Mouse (Mus musculus) liver, embryonic 16.5 days (tissue): ENCODE data around the gene Tex101. TPM values are rescaled to one million over a fixed set of nuclear protein-coding genes. Genes with fewer than 3 reads are reported as not detected.

Source experiments
- ATAC-seq: fragments of 200-750 bp; cut with Nextera tagmentation; 2 replicates; pipeline ENCODE4 v1.8.0; 2017; ENCODE audit warnings: low read depth, mild to moderate bottlenecking, moderate number of reproducible peaks, moderate library complexity
- H3K27ac ChIP-seq: fragments of 300-500 bp; sonication (generic); 2 replicates; pipeline ENCODE4 v1.5.1; 2014; ENCODE audit warnings: mild to moderate bottlenecking, low read length
- H3K27me3 ChIP-seq: fragments of 300-500 bp; sonication (generic); 2 replicates; pipeline ENCODE4 v1.6.1; 2014; ENCODE audit warnings: low read depth, low read length, mixed read lengths; ENCODE audit not compliant: control insufficient read depth, insufficient read depth
- H3K36me3 ChIP-seq: fragments of 300-500 bp; sonication (generic); 2 replicates; pipeline ENCODE4 v1.6.1; 2014; ENCODE audit warnings: mild to moderate bottlenecking; ENCODE audit not compliant: control insufficient read depth, insufficient read depth
- H3K4me1 ChIP-seq: fragments of 300-500 bp; sonication (generic); 2 replicates; pipeline ENCODE4 v1.6.1; 2014; ENCODE audit warnings: low read depth, low read length, mixed read lengths; ENCODE audit not compliant: control insufficient read depth
- H3K4me2 ChIP-seq: fragments of 300-500 bp; sonication (generic); 2 replicates; pipeline ENCODE4 v1.6.1; 2014; ENCODE audit warnings: low read depth, low read length, mixed read lengths
- H3K4me3 ChIP-seq: fragments of 300-500 bp; sonication (generic); 2 replicates; pipeline ENCODE4 v1.5.1; 2014; ENCODE audit warnings: low read depth, mild to moderate bottlenecking, low read length
- H3K9ac ChIP-seq: fragments of 300-500 bp; sonication (generic); 2 replicates; pipeline ENCODE4 v1.6.1; 2014; ENCODE audit warnings: low read depth, low read length
- H3K9me3 ChIP-seq: fragments of 300-500 bp; sonication (generic); replicated peaks from 2 replicates; pipeline ENCODE4 v1.6.1; 2016; ENCODE audit warnings: low read length; ENCODE audit not compliant: control insufficient read depth
- WGBS: fragments of 180-500 bp; shearing (Covaris S2); extraction: QIAGEN DNeasy Blood & Tissue Kit; methylation state at CpG from one replicate; pipeline ENCODE4 v1.1.7; 2014; ENCODE audit not compliant: insufficient replicate concordance; 5-methylcytosine and 5-hydroxymethylcytosine counted together
- polyA plus RNA-seq: library from polyadenylated mRNA; unstranded; fragments of >200 nt; fragmentation: Nextera tagmentation; extraction: Ambion mirVana; gene quantifications from 2 replicates; pipeline ENCODE4 v1.2.1, GENCODE M21; 2015

Tex101 gene
- polyA plus RNA-seq, 1 experiment from 2014 or later = not detected

- no peak for ATAC-seq
- no peak overlapping the region for H3K4me3 ChIP-seq
- no peak overlapping the region for H3K4me2 ChIP-seq
- no peaks in the 10 kb centered on the region for H3K27me3 ChIP-seq
- H3K27ac ChIP-seq = no peak overlapping the region
- H3K9ac ChIP-seq = no peak overlapping the region
- 63% methylated on average over 9 of the region's 9 CpGs for WGBS
- no peaks in the 10 kb centered on the region for H3K9me3 ChIP-seq
- no peaks in the 10 kb centered on the region for H3K4me1 ChIP-seq
- no peaks in the 10 kb centered on the region for H3K36me3 ChIP-seq
Observed at GRCm38 (mm10) chr7:24664959-24665358, 11.5 kb downstream of the Tex101 start.

- H3K27ac ChIP-seq = no peak overlapping the region
- ATAC-seq = no peak
- 30% methylated on average over 8 of the region's 8 CpGs for WGBS
- H3K27me3 ChIP-seq = no peaks in the 10 kb centered on the region
- H3K4me1 ChIP-seq = no peaks in the 10 kb centered on the region
- H3K9ac ChIP-seq = no peak overlapping the region
- no peaks in the 10 kb centered on the region for H3K9me3 ChIP-seq
- no peaks in the 10 kb centered on the region for H3K36me3 ChIP-seq
- H3K4me3 ChIP-seq = no peak overlapping the region
- no peak overlapping the region for H3K4me2 ChIP-seq
Observed at GRCm38 (mm10) chr7:24664301-24664700, 12.2 kb downstream of the Tex101 start.

GRCm38 (mm10) chr7:24662575-24662974 is 13.9 kb downstream of the Tex101 start:
- H3K9me3 ChIP-seq = no peaks in the 10 kb centered on the region
- H3K9ac ChIP-seq = no peak overlapping the region
- no peak overlapping the region for H3K4me2 ChIP-seq
- 0 out of 2 replicates have a peak, but pooled peaks have one; percentile 16 for ATAC-seq
- H3K27me3 ChIP-seq = no peaks in the 10 kb centered on the region
- H3K27ac ChIP-seq = no peak overlapping the region
- H3K4me1 ChIP-seq = no peaks in the 10 kb centered on the region
- 3% methylated on average over 8 of the region's 8 CpGs for WGBS
- H3K36me3 ChIP-seq = no peaks in the 10 kb centered on the region
- no peak overlapping the region for H3K4me3 ChIP-seq

DNA sequence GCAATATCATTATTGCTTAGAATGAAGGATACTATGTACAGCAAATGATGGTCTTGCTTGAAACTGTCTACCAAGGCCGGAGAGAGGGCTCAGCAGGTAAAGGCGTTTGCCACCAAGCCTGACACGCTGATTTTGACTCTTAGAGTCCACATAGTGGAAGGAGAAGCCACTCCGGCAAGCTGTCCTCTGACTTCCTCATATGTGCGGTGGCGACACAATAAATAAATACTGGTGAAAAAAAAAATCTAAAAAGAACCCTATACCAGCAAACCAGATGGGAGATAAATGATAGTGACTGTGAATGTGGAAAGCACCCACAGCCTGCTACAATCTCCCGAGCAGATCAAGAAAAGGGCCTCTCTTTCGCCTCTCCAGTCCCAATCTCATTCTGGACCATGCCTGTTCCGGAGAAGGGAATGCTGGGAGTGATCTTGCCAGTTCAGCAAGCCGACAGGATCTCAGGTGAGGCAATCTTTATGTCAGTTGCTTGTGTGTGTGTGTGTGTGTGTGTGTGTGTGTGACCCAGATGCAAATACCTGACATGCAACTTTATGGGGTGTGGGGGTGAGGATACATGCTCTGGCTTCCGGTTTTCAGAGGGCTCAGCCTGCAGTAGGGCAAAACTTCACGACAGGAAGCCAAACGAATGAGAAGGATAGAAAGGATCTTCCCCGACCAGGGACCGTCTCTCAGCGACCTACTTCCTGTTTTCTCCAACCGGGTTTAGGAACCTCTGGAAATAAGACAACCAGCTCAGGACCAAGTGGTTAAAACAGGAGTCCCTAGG is 15.2 kb downstream of the Tex101 start:
- 0 out of 2 replicates have a peak overlapping the region, but pooled peaks have one; percentile 7 for H3K4me2 ChIP-seq
- 22% methylated on average over 17 of the region's 17 CpGs for WGBS
- no peaks in the 10 kb centered on the region for H3K4me1 ChIP-seq

DNA sequence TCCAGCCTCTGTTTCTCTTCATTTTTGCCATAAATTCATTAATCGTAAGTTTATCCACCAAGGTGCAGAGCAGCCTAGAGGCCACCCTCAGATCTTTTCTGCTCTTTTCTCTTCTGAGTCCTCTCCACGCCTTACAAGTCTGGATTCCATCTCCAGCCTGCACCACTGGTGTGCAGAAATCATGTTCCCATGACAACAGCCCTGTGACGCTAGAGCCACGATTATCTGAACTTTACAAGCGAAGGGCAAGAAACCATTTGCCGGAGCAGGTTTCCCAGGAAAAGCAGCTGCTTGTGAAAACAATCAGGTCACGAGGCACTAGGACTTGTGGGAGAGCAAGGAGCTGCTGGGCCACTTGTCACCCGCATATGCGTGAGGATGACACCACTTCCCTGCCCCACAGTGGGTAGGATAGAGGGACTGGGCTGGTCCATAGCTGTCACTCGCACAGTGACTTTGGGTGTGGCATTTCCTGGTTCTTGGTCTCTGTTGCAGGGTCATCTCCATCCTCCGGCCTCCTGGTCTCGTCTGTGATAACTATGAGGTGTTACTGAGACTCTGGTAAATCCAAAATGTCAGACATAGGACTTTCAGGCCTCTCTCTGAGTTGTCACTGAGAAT is 16.6 kb downstream of the Tex101 start:
- Histone ChIP-seq H3K27ac (no peak overlapping the region), H3K9me3 (no peaks in the 10 kb centered on the region), H3K4me3 (no peak overlapping the region), H3K4me2 (no peak overlapping the region), H3K27me3 (no peaks in the 10 kb centered on the region), H3K36me3 (no peaks in the 10 kb centered on the region), H3K9ac (no peak overlapping the region), H3K4me1 (no peaks in the 10 kb centered on the region)
- ATAC-seq = no peak
- 63% methylated on average over 12 of the region's 12 CpGs for WGBS

More for the DNA sequence above, 15.2 kb downstream of the Tex101 start:
- H3K9ac ChIP-seq = no peak overlapping the region
- no peak for ATAC-seq
- no peaks in the 10 kb centered on the region for H3K9me3 ChIP-seq
- no peak overlapping the region for H3K27ac ChIP-seq
- H3K4me3 ChIP-seq = no peak overlapping the region
- H3K27me3 ChIP-seq = no peaks in the 10 kb centered on the region
- no peaks in the 10 kb centered on the region for H3K36me3 ChIP-seq

- no peak for ATAC-seq
- Histone ChIP-seq H3K27me3 (no peaks in the 10 kb centered on the region), H3K9me3 (no peaks in the 10 kb centered on the region), H3K9ac (no peak overlapping the region), H3K4me1 (no peaks in the 10 kb centered on the region), H3K4me2 (no peak overlapping the region), H3K4me3 (no peak overlapping the region), H3K27ac (no peak overlapping the region), H3K36me3 (no peaks in the 10 kb centered on the region)
- 16% methylated on average over 7 of the region's 7 CpGs for WGBS
Observed at GRCm38 (mm10) chr7:24653681-24654080, 22.8 kb downstream of the Tex101 start.

- WGBS = 51% methylated on average over 7 of the region's 7 CpGs
- H3K27me3 ChIP-seq = no peaks in the 10 kb centered on the region
- no peak overlapping the region for H3K27ac ChIP-seq
- no peaks in the 10 kb centered on the region for H3K9me3 ChIP-seq
- no peaks in the 10 kb centered on the region for H3K36me3 ChIP-seq
- H3K4me2 ChIP-seq = no peak overlapping the region
- H3K4me3 ChIP-seq = no peak overlapping the region
- no peak overlapping the region for H3K9ac ChIP-seq
- no peaks in the 10 kb centered on the region for H3K4me1 ChIP-seq
- no peak for ATAC-seq
Observed at GRCm38 (mm10) chr7:24646486-24646885, 30.0 kb downstream of the Tex101 start.

GRCm38 (mm10) chr7:24644996-24645395 is 31.5 kb downstream of the Tex101 start:
- Histone ChIP-seq H3K4me3 (no peak overlapping the region), H3K4me1 (no peaks in the 10 kb centered on the region), H3K27ac (no peak overlapping the region), H3K9me3 (no peaks in the 10 kb centered on the region), H3K36me3 (no peaks in the 10 kb centered on the region), H3K27me3 (peaks cover 3% of the 10 kb centered on the region), H3K4me2 (no peak overlapping the region), H3K9ac (no peak overlapping the region)
- ATAC-seq = no peak
- WGBS = 22% methylated on average over 7 of the region's 7 CpGs

DNA sequence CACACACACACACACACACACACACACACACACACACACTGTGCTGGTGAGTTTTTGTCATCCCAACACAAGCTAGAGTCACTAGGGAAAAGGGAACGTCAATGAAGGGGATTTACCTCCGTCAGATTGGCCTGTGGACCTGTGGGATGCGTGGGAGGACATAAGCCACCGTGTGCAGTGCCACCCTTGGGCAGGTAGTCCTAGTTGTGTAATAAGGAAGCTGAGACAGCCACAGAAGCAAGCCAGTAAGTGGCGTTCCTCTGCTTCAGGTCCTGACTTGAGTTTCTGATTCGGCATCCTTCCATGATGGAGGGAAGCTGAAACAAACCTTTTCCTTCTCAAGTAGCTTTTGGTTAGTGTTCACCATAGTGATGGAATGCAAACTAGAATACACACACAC is 32.0 kb downstream of the Tex101 start:
- Histone ChIP-seq H3K27ac (no peak overlapping the region), H3K27me3 (peaks cover 6% of the 10 kb centered on the region), H3K4me3 (no peak overlapping the region), H3K36me3 (no peaks in the 10 kb centered on the region), H3K9me3 (no peaks in the 10 kb centered on the region), H3K4me1 (no peaks in the 10 kb centered on the region), H3K4me2 (no peak overlapping the region), H3K9ac (no peak overlapping the region)
- ATAC-seq = no peak
- WGBS = 53% methylated on average over 6 of the region's 6 CpGs
